Mouse (Mus musculus): ENCODE data around the gene Iqgap1.
A peak's percentile ranks its signal among the peaks of the same experiment; 100 is the strongest.

Gene Iqgap1

GRCm38 (mm10) chr7:80825843-80826403 lies at the start of gene Iqgap1:
Gene Iqgap1 (minus strand): TSS chr7:80825974.
- no peak for DNase-seq (ENCODE audit: low spot score in 2 of 2)

GRCm38 (mm10) chr7:80873631-80874030 lies 47.9 kb upstream of the Iqgap1 start:
- DNase-seq (ENCODE audit: low spot score in 2 of 2) = no peak

GRCm38 (mm10) chr7:80873038-80873437 lies 47.3 kb upstream of the Iqgap1 start:
- no peak for DNase-seq (ENCODE audit: low spot score in 2 of 2)

GRCm38 (mm10) chr7:80868686-80869085 lies 42.9 kb upstream of the Iqgap1 start:
- DNase-seq (ENCODE audit: low spot score in 2 of 2) = no peak

- DNase-seq (ENCODE audit: low spot score in 2 of 2) = no peak
Measured at GRCm38 (mm10) chr7:80866514-80867147, 40.9 kb upstream of the Iqgap1 start.

- no peak for DNase-seq (ENCODE audit: low spot score in 2 of 2)
Measured at GRCm38 (mm10) chr7:80865521-80865920, 39.7 kb upstream of the Iqgap1 start.

- DNase-seq (ENCODE audit: low spot score in 2 of 2) = no peak
Measured at GRCm38 (mm10) chr7:80864831-80865230, 39.1 kb upstream of the Iqgap1 start.

- DNase-seq (ENCODE audit: low spot score in 2 of 2) = no peak
Measured at GRCm38 (mm10) chr7:80864151-80864550, 38.4 kb upstream of the Iqgap1 start.

- no peak for DNase-seq (ENCODE audit: low spot score in 2 of 2)
Measured at GRCm38 (mm10) chr7:80863520-80863919, 37.7 kb upstream of the Iqgap1 start.

GRCm38 (mm10) chr7:80862475-80862874 lies 36.7 kb upstream of the Iqgap1 start:
- DNase-seq (ENCODE audit: low spot score in 2 of 2) = no peak

- DNase-seq (ENCODE audit: low spot score in 2 of 2) = peak; percentile 94 to 96
Measured at GRCm38 (mm10) chr7:80860729-80861274, 35.0 kb upstream of the Iqgap1 start, which contains the start of gene Zscan2. Gene Zscan2 (plus strand): TSS chr7:80860920.

- peak; percentile 69 to 70 for DNase-seq (ENCODE audit: low spot score in 2 of 2)
Measured at GRCm38 (mm10) chr7:80860227-80860626, 34.5 kb upstream of the Iqgap1 start.

- peak; percentile 79 to 84 for DNase-seq (ENCODE audit: low spot score in 2 of 2)
Measured at GRCm38 (mm10) chr7:80857181-80857580, 31.4 kb upstream of the Iqgap1 start.

- DNase-seq (ENCODE audit: low spot score in 2 of 2) = peak; percentile 59 to 72
Measured at GRCm38 (mm10) chr7:80855316-80855715, 29.5 kb upstream of the Iqgap1 start.

- no peak for DNase-seq (ENCODE audit: low spot score in 2 of 2)
Measured at GRCm38 (mm10) chr7:80853218-80853617, 27.4 kb upstream of the Iqgap1 start.

GRCm38 (mm10) chr7:80850520-80850919 lies 24.7 kb upstream of the Iqgap1 start:
- DNase-seq (ENCODE audit: low spot score in 2 of 2) = no peak

GRCm38 (mm10) chr7:80849710-80850109 lies 23.9 kb upstream of the Iqgap1 start:
- peak in 1 of 2 experiments; percentile 60 for DNase-seq (ENCODE audit: low spot score in 2 of 2)

GRCm38 (mm10) chr7:80849267-80849666 lies 23.5 kb upstream of the Iqgap1 start:
- DNase-seq (ENCODE audit: low spot score in 2 of 2) = no peak

- DNase-seq (ENCODE audit: low spot score in 2 of 2) = no peak
Measured at GRCm38 (mm10) chr7:80846709-80847108, 20.9 kb upstream of the Iqgap1 start.

- DNase-seq (ENCODE audit: low spot score in 2 of 2) = no peak
Measured at GRCm38 (mm10) chr7:80846280-80846678, 20.5 kb upstream of the Iqgap1 start.

- DNase-seq (ENCODE audit: low spot score in 2 of 2) = no peak
Measured at GRCm38 (mm10) chr7:80845621-80846279, 20.0 kb upstream of the Iqgap1 start.

- no peak for DNase-seq (ENCODE audit: low spot score in 2 of 2)
Measured at GRCm38 (mm10) chr7:80844691-80845090, 18.9 kb upstream of the Iqgap1 start.

All from right cerebral cortex, postnatal 10 days (tissue).